Mouse (Mus musculus) brain, embryonic 18.5 days (tissue): Measurements from ENCODE around the gene Supt5.

Source experiments
- DNase-seq: peaks from one replicate; pipeline ENCODE4 v3.0.0-alpha.2; 2012; ENCODE audit warnings: low read depth, low spot score

Supt5 gene

DNA sequence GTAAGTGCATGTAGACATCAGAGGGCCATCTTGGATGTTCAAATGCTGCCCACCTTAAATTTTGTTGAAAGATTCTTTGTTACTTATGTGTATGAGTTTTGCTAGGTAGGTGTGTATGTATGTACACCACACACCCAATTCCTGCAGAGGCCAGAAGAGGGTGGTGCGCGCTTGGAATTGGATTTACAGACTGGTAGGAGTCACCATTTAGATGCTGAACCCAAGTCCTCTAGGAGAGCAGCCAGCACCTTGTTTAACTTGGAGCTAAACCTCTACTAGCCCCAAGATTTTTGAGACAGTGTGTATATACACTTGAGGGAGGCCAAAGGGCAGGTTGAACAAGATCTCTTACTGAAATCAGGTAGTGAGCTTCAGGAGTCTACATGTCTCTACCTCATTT, 14.7 kb upstream of the Supt5 start:
- no peak for DNase-seq

DNA sequence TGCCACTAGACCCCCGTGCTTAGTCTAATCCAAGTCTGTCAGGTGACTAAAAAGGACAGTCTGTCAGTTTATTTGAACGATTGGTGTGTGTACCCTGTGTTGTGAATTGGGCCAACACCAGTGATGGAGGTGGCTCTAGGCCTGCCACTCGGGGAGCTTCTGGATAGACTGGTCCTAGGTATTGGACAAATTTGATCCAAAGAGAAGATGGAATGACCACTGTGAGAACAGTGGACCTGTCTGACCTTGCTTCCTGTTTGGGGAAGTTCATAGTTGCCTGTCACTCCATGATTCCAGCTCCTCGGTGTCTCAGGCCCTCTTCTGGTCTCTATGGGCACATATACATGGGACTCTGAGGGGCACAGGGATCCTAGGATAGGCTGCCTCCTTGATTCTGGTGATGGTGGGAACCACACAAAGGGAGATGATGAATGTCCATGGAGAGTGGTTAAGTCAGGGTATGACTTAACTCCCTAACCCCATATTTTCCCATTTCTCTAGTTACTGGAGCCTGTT, 13.2 kb upstream of the Supt5 start:
- DNase-seq, result no peak

DNA sequence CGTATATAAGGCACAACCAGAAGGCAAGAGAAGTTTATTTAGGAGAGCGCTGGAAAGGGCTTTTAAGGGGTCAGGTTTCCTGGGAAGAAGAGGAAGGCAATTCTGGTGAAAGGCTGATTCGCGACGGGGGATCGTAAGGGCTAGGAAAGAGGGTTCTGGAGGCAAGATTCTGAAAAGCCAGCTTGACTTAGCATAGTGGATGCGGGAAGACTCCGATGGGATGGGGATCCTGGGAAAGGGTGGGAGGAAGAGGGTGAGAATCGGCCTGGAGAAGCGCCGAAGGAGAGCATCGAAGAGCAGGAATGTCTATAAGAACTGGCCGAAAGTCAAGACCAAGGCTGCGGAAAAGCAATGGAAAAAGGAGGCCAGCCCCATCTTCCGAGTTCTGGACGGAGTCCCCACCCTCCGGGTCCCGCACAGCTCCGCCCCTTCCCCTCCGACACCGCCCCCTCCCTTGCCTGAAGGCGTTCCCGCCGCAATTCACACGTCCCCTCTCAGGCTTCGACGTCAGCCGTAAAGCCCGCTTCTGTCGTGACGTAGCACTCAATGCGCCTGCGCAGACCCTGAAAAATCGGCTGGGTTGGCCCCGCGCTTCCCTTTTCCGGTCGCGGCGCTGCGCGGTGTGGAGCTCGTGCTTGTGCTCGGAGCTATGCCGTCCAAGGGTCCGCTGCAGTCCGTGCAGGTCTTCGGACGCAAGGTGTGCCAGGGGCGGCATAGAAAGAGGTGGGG, 11.8 kb upstream of the Supt5 start, which contains the start of gene Rps16:
Rps16 (plus strand) TSS at position 498 of the 729 bp plus-strand sequence.
- DNase-seq, result peak; percentile 93

DNA sequence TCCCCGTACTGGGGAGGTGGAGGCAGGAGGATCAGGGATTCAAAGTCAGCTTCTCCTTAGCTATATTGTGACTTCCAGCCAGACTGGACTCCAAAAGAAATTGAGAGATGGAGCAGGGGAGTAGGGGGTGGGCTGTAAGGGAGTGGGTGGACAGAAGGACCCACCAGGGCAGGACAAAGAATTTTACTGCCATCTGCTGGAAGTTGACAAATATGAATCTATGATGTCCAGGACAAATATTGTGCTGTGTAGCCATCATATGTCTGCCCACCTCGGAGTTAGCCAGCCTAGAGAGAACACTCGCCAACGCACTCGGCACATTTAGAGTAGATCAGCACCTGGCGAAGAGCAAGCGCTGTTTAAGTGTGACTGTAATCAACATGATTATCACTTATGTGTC, 10.1 kb upstream of the Supt5 start:
- DNase-seq, result no peak

DNA sequence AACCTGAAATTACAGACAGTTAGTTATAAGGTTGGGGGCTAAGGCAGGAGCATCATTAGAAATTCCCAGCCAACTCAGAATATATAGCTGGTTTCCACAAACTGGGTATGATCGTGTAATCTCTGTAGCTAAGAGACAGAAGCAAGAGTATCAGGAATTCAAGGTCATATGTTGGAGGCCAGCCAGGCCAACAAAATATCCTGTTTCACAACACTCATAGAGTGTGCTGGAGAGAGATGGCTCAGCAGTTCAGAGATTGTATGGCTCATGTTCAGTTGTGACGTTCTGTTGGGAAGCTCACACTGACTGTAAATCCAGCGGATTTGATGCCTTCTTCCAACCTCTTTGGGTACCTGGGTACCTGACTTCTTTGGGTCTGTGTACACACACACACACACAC, 9.2 kb upstream of the Supt5 start:
- DNase-seq, result no peak

DNA sequence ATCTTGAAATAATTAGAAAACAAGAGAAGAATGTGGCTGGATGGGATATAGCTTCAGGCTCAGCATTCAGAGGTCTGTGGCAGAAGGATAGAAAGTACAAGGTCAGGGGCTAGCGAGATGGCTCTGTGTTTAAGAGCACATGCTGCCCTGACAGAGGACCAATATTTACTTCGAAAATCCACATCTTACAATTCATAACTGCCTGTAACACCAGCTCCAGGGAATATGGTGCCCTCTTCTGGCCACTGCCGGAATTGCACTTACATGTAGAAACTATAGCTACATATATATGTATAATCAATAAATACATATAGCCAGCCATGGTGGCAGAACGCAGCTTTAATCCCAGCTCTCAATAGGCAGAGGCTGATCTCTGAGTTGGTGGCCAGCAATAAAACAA, 6.1 kb upstream of the Supt5 start:
- no peak for DNase-seq

DNA sequence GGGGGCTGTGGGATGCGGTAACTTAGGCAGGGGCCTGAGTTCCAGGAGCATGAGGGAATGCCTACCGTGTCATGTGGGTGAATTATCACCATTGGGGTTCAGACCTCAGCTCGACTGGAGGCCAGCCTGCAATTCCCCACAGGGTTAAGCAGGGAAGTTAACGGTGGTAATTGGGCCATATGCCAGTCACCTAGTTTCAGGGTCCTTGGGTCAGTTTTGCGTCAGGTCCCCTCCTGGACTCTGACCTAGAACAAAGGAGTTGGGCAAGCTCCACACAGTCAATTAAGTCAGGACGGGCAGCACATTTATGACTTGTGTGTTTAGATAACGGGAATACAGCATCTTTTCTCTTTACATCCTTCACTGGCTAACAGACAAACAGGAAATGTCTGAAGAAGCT, 2.8 kb upstream of the Supt5 start:
- DNase-seq, result no peak

DNA sequence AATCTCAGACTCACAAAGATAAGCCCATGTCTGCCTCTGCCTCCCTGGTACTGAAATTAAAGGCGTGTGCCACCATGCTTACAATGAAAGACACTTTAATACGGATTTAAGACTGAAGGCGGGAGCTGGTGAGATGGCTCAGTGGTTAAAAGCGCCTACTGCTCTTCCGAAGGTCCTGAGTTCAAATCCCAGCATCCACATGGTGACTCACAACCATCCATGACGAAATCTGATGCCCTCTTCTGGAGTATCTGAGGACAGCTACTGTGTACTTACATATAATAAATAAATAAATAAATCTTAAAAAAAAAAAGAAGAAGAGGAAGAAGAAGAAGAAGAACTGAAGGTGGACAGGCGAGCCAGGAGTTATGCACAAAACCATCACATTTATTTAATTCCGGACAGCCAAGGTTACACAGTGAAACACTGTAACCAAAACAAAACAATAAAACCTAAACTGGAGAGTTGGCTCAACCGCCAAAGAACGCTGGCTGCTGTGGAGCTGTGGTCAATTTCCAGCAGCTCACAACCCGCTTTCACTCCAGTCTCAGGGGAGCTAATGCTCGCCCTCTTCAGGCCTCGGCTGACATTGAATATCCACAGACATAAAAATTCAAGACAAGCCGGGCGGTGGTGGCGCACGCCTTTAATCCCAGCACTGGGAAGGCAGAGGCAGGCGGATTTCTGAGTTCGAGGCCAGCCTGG, 819 bp upstream of the Supt5 start:
- DNase-seq, result no peak

DNA sequence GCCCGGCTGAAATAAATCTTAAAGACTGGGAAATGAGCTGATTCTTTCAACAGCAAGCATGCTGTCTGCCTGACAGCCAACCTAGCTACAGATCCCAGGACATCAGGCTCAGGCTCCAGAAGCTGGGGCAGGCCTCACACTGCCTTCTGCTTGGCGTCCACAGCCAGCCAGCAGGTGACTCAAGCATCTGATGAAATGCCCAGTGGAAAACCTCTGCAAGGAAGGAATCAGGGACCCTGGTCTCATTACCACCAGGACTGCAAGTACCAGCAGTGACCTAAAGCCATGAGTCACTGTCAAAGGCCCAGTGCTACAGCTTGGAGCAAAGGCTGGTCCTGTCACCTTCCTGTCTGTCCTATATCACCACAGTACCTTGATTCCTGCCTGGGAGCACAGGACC, 3.1 kb downstream of the Supt5 start:
- DNase-seq, result no peak

DNA sequence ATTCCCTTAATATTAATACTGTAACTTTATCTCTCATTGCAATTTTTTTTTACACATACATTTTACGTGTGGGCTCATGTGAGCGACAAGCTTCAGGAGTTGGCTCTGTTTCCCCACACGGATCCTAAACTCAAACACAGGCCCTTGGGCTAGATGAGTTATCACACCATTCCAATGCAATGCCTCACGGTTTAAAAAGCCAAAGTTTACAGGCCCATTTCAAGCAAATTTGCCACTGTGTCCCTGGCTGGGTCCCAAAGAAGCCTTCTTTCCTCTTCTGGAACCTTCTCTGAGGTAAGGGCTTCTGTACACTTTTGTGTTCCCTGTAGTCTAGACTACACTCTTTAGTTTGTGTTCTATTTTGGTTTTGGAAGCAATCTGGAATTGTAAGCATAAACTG, 4.0 kb downstream of the Supt5 start:
- DNase-seq, result no peak

DNA sequence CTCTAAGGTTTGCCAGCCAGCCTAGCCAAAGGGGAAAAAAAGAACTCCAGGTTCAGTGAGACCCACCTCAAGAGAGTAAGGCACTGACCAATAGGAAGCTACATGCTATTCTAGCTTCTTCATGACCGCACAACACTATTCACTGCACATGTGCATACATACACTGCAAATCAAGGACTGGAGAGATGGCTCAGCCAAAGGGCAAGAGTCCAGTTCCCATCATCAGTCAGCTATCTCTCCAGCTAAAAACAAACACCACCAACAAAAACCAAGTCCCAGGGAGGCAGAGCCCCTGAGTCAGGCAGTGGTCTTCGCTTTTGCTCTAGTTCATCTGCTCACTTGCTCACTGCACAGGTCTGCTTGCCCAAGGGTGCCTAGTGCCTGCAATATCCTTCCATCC, 10.3 kb downstream of the Supt5 start:
- no peak for DNase-seq

DNA sequence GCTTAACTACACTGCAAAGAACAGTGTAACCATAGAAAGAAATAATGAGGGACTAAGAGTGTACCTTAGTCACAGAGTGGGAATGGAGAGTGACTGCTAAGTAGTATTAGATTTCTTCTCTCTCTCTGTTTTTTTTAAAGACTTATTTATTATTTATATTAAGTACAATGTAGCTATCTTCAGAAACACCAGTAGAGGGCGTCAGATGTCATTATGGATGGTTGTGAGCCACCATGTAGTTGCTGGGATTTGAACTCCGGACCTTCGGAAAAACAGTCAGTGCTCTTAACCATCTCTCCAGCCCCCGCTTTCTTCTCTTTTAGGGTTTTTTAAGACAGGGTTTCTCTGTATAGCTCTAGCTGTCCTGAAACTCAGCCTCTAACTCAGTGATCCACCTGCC, 12.1 kb downstream of the Supt5 start:
- no peak for DNase-seq

DNA sequence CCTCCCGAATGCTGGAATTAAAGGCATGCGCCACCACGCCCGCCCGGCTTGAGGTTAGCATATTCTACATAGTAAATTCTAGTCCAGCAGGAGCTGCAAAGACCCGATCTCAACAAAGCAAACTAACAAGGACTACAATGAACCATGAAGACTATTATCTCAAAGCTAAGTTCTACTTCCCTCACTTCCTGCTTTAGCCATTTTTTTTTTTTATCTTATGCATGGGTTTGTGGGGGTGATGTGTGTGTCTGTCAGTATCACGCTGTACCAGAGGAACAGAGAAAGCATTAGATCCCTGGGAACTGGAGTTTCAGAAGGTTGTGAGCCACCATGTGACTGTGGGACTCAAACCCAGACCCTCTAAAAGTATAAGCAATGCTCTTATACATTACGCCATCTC, 13.3 kb downstream of the Supt5 start:
- no peak for DNase-seq

DNA sequence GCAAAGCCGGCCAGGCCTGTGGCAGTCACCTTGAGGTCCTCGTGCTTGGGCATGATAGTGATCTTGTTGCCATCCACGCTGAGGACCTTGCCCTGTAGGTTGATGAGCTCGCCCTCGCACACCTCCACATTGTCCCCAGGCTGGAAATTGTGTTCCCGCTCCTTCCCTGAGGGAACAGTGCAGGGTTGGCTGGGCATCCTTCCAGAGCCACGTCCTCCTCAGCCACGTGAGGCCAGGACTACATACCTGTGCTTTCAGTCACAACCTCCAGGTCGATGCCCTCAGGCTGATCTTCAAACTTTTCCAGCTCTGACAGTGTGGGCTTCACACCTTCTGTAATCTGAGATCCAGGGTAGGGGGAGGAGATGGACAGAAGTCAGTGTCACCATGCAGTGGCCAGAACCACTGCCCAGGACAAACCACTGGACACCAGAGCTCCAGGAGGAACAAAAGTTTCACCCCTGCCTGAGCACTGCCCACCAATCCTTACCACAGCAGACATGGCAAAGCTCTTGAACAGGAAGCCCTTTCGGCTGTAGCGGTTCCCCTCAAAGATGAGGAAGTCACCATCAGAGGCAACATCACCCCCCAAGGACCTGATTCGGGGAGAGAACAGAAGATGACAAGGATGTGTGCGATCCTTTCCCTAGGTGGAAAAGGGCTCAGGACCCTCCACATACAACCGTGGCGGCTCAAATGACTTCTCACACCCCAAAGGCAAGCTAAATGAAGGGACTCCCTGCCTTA, 16.4 kb downstream of the Supt5 start:
- DNase-seq, result no peak

DNA sequence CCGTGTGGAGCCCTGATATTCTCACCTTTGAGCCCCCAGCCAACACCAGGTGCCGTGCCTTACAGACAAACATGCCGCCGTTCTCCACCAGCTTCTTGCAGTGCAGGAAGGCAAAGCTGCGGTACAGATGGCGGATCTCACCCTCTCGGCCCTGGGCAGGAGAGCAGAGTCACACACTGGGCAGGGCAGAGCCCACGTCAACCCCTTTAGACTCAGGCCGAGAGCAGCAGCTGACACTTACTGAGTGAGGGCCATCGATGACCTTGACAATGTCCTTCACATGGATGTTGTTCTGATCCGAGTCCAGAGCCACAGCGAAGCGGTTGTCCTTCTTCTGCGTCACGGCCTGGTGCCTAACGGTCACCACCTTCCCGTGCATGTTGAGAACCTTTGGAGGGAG, 19.8 kb downstream of the Supt5 start:
- no peak for DNase-seq

DNA sequence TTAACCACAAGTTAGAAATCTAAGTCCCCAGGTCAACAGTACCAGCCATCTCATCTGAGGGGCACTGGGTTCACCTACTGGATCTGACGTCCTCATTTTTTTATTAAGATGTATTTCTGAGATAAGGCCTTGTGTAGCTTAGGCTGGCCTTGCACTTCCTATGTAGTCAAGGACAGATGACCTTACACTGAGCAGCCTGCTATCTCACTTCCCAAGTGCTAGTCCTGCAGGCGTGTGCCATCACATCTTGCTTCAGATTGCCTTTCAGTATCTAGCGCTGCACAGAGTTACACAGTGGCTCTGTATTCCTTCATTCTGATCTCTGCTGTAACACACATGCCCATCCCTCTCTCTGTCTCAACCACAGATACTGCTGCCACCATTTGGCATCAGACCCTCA, 20.5 kb downstream of the Supt5 start:
- no peak for DNase-seq

DNA sequence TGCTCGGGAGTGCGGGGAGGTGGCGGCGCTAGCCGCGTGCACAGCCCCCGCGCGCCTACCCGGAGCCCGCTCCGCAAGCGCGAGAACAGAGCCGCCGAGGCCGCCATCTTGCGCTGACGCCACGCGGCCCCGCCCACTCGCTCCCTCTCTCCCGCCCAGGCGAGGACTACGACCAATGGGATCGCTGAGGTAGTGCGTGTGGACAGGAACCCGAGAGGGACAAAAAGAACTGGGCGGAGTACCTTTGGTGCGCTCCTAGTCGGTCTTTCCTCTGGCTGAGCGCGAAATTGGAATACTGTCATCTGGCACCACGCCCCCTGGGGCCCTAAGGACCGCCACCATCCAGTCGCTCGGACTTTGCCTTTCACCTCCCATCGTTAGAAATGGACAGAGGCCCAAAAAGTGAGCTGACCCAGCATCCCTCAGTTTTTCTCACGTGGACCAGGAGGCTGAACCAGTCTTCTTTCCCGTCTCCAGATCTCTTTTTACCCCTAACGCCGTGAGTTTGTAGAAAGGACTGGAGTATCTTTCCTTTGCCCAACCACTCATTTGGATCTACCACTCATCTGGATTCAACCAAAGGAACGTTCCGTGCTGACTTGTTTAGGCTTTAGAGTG, 26.5 kb downstream of the Supt5 start, which contains the start of gene Timm50:
Timm50 (minus strand) TSS at position 147 of the 618 bp plus-strand sequence.
- peak; percentile 93 for DNase-seq

DNA sequence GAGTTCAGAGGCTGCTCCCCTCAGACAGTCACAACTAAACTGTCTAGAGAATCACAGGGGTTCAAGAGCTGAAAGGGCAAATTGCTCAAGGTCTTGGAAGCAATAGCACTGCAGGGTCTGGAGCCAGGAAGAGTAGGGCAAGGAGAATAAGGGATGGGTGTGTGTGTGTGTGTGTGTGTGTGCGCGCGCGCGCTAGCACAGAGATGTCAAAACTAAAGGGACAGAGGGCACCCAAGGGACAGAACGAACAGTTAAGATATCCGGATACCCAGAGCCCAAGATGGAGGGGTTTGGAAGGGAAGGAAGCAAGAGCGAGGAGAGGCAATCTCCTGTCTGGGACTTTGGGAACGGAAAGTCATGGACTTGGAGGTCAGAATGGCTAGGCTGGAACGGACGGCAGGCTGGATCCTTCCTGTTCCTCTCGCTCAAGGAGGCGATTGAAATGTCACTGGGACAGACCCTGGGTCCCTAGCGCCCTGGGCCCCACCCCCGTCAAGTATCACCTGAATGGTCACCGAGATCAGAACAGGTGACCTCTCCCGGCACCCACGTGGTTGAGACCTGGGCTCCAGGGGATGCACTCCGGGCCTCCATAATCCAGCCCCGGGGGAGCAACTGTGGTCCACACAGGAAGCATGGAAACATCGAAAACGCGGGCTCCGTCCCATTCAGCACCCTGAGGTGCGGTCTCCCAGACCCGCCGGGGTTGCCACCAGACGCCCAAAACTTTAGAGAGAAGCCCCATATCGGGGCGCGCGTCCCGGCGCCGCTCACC, 27.2 kb downstream of the Supt5 start:
- DNase-seq, result no peak

DNA sequence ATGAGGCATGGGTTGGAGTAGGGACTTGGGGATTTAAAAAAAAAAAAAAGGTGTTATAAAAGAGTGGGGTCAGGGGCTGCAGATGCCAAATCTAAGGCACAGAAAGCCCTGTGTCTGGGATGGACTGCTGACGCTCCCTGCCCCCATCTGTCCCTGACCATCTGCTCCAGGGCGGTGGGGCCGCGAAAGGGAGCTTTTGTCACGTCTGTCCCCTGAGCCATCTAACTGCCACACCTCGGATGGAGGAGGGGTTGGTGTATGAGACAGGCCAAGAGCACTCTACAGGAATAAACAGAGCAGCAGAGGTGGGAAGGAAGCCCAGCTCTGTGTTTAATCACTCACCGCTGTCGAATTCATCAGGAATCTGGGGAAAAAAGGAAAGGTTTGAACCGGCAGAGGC, 28.8 kb downstream of the Supt5 start:
- no peak for DNase-seq

DNA sequence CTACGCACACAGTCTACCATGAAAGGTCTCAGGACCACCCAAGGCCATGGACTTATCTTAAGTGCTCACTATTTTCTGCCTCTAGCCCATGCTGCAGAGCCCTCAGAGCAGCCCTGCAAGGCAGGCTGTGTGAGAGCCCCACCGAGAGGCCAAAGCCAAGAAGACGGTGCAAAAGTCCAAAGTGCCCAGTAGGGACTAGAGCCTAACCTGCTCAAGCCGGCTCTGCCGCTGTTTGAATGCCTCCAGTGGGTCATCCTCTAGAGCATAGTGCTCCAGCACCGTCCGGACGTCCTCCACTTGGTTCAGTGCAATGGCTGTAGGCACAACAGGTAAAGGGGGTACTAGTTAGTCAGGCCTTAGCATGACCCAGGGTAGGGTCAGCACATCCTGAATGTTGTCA, 32.3 kb downstream of the Supt5 start:
- no peak for DNase-seq

DNA sequence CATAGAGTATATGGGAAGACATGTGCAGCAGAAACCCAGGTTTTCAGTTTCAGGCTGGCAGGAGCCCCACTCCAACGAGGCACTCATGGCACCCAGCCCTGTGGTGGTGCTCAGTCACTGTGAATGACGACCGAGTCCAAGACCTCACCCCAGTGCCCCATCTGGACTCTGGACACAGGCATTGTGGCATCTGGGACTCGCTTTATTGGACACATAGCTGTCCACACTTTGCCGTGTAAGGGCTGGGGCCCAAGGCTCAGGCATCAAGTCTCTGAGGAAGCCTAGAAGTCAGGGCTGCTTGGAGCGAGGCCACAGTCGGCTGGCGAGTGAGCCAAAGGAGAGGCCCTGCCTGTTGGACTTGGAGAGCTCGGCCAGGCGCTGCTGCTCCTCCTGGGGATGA, 32.9 kb downstream of the Supt5 start:
- no peak for DNase-seq
